Mouse (Mus musculus) cerebellum, adult 8-10 months (tissue): Measurements from ENCODE around the gene Ripk1.
"Not testable (repeated sequence)": the region's sequence is repeated elsewhere in the genome, so short reads cannot be mapped to it uniquely, and the experiment has no call there.

Experiments
- DNase-seq: peaks from one replicate; pipeline ENCODE4 v3.0.0; 2022

Gene Ripk1

GRCm38 (mm10) chr13:34038901-34039341, 36.8 kb downstream of the Ripk1 start:
- DNase-seq = no peak

DNA sequence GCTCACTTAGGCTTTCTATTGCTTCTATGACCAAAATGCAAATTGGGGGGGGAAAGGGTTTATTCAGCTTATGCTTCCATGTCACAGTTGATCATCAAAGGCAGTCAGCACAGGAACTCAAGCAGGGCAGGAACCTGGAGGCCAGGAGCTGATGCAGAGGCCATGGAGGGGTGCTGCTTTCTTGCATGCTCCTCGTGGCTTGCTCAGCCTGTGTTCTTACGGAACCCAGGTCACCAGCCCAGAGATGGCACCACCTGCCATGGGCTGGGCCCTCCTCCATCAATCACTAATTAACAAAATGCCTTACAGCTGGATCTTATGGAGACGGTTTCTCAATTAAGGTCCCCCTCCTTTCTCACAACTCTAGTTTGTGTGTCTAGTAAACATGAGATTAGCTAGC, 37.9 kb downstream of the Ripk1 start:
- DNase-seq = no peak

DNA sequence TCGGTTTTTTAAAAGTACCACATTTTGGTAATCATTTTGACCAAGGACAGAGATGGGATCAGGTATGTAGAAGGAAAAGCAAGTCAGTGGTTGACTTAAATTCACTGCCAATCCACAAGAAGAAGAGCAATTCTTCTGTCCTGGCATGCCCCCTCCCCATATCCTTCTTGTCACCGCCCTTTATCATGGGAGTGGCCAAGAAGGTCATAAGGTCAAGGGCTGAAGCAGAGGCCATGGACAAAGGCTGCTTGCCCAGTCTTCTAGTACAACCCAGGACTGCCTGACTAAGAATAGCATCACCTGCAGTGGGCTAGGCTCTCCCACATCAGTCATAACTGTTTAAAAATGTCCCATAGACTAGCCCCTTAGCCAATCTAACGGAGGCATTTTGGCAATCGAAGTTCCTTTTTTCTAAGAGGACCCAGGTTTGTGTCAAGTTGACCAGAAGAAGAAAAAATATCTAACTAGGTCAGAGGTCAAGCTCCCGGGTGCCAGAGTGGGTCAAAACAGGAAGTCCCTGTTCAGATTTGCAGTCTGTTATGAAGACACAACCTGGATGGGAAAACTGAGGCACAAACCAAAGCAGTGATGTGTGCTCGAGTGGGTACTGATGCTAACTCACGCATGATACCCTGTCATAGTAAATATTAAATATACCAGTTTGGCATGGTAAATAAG, 41.7 kb downstream of the Ripk1 start:
- DNase-seq = no peak

GRCm38 (mm10) chr13:34045511-34046249, 43.5 kb downstream of the Ripk1 start:
- no peak for DNase-seq

GRCm38 (mm10) chr13:34046421-34047012, 44.4 kb downstream of the Ripk1 start:
- DNase-seq = peak; percentile 76

DNA sequence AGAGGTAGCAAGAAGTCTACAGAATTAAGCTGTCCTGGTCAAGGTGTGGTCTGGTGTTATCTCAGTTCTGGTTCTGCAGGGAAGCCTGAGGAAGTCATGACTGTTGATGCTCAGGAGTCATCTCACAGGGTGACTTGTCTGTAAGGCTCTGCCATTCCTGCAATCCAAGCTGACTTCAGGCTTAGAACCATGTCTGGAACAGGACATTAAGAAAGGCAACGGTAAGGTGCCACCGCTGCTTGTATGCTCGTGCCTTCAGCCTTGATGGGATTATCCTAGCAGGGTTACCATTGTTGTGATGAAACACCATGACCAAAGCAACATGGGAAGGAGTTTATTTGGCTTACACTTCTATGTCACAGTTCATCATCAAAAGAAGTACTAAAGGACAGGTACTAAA, 45.4 kb downstream of the Ripk1 start:
- no peak for DNase-seq

DNA sequence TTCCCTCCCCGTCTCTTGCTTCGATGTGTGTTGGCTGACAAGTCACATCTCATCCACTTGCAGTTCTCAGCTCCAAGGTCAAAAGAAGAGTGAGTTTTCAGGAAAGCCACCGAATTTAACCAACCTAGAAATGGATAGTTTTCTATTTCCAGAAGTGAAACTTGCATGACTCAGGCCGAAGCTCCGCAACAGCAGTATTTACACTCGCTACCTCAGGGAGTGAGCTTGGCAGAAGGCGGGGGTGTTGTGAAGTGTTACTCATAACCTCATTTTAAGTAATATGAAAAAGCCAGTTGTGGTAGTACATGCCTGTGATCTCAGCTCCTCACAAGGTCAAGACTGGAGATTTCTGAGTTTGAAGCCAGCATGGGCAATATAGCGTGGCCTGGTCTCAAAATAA, 48.3 kb downstream of the Ripk1 start:
- no peak for DNase-seq

- DNase-seq = no peak
These were observed 49.5 kb downstream of the Ripk1 start for GRCm38 (mm10) chr13:34051692-34052091.

DNA sequence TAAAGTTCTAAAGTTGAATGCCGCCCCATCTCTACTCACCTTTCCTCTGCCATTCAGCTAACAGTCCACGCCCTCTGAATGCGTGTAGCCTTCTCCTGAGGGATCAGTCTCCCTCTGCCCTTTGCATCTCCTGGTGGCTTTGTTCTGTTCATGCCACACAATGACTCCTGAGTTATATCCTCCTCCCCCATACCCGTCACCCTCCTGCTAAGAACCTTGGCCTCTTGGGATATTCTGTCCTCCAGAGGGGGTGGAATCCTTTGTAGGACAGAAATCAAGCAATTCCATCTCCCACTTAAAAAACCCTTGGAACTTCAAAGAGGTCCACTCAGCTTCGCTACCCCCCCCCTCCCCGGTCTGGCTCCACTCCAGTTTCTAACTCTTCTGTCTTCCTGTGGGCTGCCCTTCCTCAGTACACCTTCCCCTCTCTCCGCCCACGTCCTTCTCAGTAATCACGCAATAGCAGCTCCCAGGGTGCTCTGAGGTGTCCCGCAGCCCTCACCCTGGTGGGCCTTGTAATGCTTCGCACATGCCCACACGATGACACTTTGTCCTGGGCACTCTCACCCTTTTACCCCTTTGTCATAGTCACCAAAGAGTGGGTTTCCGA, 51.6 kb downstream of the Ripk1 start:
- no peak for DNase-seq

DNA sequence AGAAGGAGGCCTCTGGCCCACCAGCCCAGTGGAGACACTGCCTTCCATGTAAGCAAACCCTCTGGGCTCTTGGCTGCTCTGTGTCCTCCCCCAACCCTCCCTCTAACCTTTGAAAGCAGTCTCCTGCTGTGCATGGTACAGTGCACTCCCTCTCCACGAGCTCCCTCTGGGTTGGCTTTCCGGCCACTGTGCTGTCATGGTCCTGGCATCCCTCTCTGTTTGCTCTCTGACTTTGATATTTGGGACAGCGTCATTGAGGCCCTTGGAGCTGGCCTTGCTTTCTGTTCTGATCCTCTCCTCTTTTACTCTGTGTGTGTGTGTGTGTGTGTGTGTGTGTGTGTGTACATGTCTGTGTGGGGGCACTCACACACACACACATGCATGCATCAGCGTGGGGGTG, 52.2 kb downstream of the Ripk1 start:
- DNase-seq = no peak

DNA sequence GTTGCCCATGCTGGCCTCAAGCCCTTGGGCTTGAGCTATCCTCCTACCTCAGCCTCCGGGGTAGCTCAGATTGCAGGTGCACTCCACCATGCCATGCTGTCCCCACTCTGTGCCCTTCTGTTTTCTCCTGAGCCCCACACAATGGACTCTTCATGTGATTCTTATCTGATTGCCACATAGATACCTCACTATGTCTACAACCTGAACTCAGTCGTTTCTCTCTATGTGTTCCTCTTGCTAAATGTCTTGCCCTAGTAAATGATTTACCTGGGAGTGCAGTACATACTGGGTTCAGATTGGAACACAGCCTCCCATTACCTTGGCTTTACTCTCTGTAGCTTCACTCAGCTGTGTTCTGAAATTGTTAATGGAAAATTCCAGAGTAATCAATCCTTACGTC, 52.8 kb downstream of the Ripk1 start:
- no peak for DNase-seq

DNA sequence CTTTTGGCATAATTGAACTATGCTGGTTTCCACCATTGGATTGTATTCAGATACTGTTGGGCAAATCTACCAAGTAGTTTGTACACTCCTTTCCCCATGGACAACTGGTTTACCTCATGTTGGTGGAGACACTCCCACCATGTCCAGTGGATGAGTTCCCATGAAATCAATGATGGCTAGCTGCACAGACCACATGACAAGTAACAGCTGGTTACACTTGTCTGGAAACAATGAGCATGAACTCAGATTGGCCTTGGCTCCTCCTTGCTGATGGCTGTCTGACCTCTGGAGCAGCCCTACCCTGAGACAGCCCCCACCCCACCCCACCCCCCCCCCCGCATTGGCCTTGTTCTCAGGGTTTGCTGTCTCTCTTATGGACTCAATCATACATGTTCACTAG, 55.1 kb downstream of the Ripk1 start:
- no peak for DNase-seq

DNA sequence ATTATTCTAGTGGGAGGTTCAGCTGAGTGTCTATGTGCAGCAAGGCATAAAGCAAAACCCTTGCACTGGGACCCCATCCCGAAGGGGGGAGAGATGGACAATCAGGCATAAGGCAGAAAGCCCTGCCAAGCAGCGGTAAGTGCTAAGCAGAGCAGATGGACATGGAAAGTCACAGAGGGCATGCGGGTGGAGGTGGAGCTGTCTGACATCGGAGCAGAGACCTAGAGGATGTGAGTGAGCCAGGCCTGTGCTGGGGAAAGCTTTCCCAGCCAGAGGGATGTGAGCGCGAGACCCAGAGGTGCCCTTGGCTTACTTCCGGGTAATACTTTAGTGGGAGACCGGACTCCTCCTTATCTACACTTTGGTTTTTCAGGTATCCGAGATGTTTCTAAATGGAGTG, 57.9 kb downstream of the Ripk1 start:
- DNase-seq = no peak

- no peak for DNase-seq
These were observed 60.3 kb downstream of the Ripk1 start for GRCm38 (mm10) chr13:34062466-34062865.

- DNase-seq = no peak
These were observed 64.2 kb downstream of the Ripk1 start for GRCm38 (mm10) chr13:34066351-34066750.

- DNase-seq = no peak
These were observed 68.1 kb downstream of the Ripk1 start for GRCm38 (mm10) chr13:34070296-34070695.

DNA sequence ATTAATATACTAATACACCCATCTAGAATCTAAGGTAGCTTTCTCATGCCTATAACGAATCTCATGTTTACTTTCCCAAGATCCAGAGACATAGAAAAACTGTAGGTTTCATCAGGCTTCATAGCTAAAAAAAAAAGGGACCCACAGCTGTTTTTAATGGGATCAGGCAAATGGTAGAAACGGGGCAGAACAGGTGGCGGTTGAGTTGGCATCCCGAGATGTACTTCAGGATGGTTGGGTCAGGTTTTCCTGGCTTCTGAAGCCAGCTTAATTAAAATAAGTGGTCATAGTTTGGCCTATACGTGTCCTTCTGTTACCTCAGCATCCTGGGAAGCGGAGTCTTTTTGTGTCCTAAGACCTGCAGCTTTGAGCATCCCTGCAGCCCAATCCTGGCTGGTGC, 69.7 kb downstream of the Ripk1 start:
- no peak for DNase-seq

- no peak for DNase-seq
These were observed 70.7 kb downstream of the Ripk1 start for GRCm38 (mm10) chr13:34072847-34073246.

- DNase-seq = not testable (repeated sequence)
These were observed 72.3 kb downstream of the Ripk1 start for GRCm38 (mm10) chr13:34074441-34074840.

GRCm38 (mm10) chr13:34075893-34076292, 73.7 kb downstream of the Ripk1 start:
- not testable (repeated sequence) for DNase-seq

- peak; percentile 36 for DNase-seq
These were observed 74.7 kb downstream of the Ripk1 start for GRCm38 (mm10) chr13:34076561-34077491.

DNA sequence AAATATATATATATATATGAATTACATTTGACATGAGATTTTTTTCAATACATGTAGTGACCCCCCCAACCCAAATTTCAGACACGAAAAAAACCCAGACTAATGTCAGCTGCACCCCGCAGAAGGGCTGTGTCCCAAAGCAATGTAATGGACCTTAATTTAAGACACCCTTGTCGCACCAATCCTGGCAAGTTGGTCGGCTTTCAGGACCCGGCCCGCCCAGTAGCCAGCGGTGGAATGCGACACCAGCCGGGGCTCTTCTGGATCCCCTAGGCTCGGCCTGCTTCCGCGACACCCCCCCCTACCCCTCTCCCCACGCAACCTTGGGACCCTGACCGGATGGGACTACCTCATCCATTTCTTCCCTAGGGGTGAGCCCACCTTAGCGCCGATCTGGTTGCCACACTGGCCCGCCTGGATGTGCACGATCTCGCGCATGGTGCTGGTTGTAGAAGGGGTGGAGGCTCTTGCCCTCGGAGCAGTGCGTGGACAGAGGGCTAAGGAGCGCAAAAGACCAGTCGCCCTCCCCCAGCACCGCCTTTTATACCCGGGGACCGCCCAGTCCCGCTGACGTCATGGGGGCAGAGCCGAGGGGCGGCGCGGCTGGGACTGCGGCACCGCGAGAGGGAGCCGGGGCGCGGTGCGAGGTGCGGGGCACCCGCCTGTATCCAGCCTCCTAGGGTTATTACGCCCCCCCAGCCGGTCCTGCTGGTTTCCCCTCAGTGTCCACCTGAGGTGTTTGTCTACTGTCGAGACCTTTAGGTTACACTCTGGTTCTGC, 75.5 kb downstream of the Ripk1 start, which contains the start of gene Tubb2a:
Tubb2a (minus strand) TSS at position 516 of the 780 bp plus-strand sequence.
- DNase-seq = peak; percentile 90
